Mouse (Mus musculus) limb, embryonic 10.5 days (tissue): ENCODE results near the gene Ngly1. TPM values are rescaled to one million over a fixed set of nuclear protein-coding genes. Genes with fewer than 3 reads are reported as not detected.

ENCODE experiments used
- DNase-seq: peaks from one replicate; pipeline ENCODE4 v3.0.0-alpha.2; 2017; ENCODE audit warnings: low spot score
- H3K27ac ChIP-seq: fragments of 300-500 bp; sonication (generic); 2 replicates; pipeline ENCODE4 v1.5.1; 2016; ENCODE audit warnings: mild to moderate bottlenecking
- H3K27me3 ChIP-seq: fragments of 300-500 bp; sonication (generic); 2 replicates; pipeline ENCODE4 v1.6.1; 2016; ENCODE audit warnings: low read depth, mild to moderate bottlenecking; ENCODE audit not compliant: poor library complexity, severe bottlenecking
- H3K36me3 ChIP-seq: fragments of 300-500 bp; sonication (generic); 2 replicates; pipeline ENCODE4 v1.6.1; 2016; ENCODE audit warnings: mild to moderate bottlenecking, moderate library complexity
- H3K4me1 ChIP-seq: fragments of 300-500 bp; sonication (generic); 2 replicates; pipeline ENCODE4 v1.6.1; 2016
- H3K4me3 ChIP-seq: fragments of 300-500 bp; sonication (generic); 2 replicates; pipeline ENCODE4 v1.5.1; 2016; ENCODE audit warnings: mild to moderate bottlenecking, moderate library complexity
- H3K9me3 ChIP-seq: fragments of 300-500 bp; sonication (generic); replicated peaks from 2 replicates; pipeline ENCODE4 v1.6.1; 2016; ENCODE audit warnings: mild to moderate bottlenecking
- WGBS: fragments of 180-500 bp; shearing (Covaris S2); methylation state at CpG from one replicate; pipeline ENCODE4 v1.1.7; 2016; 5-methylcytosine and 5-hydroxymethylcytosine counted together
- polyA plus RNA-seq: library from polyadenylated mRNA; unstranded; fragments of >200 nt; fragmentation: Nextera tagmentation; extraction: Ambion mirVana; gene quantifications from 2 replicates; pipeline ENCODE4 v1.2.1, GENCODE M21; 2016

Gene Ngly1
- polyA plus RNA-seq, 1 experiment from 2014 or later, result 19.8 TPM

- 26% methylated on average over 10 of the region's 10 CpGs for WGBS
- DNase-seq, result no peak
- no peaks in the 10 kb centered on the region for H3K9me3 ChIP-seq
- peak overlapping the region; percentile 88 for H3K27ac ChIP-seq
- H3K4me1 ChIP-seq, result peaks cover 13% of the 10 kb centered on the region; the same call in 1 of the 2 replicates
- H3K27me3 ChIP-seq, result no peaks in the 10 kb centered on the region
- H3K36me3 ChIP-seq, result no peaks in the 10 kb centered on the region
- H3K4me3 ChIP-seq, result peak overlapping the region; percentile 65
Observed at GRCm38 (mm10) chr14:16243603-16244209, 5.4 kb upstream of the Ngly1 start.

- DNase-seq, result no peak
- Histone ChIP-seq H3K27me3 (no peaks in the 10 kb centered on the region), H3K4me3 (no peak overlapping the region), H3K27ac (no peak overlapping the region), H3K9me3 (no peaks in the 10 kb centered on the region), H3K36me3 (no peaks in the 10 kb centered on the region), H3K4me1 (peaks cover 13% of the 10 kb centered on the region; the same call in 1 of the 2 replicates)
- WGBS, result 78% methylated on average over 2 of the region's 2 CpGs
Observed at GRCm38 (mm10) chr14:16244370-16244769, 4.7 kb upstream of the Ngly1 start.

GRCm38 (mm10) chr14:16245127-16245526 lies 4.0 kb upstream of the Ngly1 start:
- no peaks in the 10 kb centered on the region for H3K9me3 ChIP-seq
- H3K4me3 ChIP-seq, result no peak overlapping the region
- 76% methylated on average over 1 of the region's 1 CpGs for WGBS
- no peaks in the 10 kb centered on the region for H3K36me3 ChIP-seq
- no peak for DNase-seq
- peaks cover 20% of the 10 kb centered on the region for H3K4me1 ChIP-seq
- no peaks in the 10 kb centered on the region for H3K27me3 ChIP-seq
- no peak overlapping the region for H3K27ac ChIP-seq

- H3K9me3 ChIP-seq, result no peaks in the 10 kb centered on the region
- no peak overlapping the region for H3K4me3 ChIP-seq
- no peaks in the 10 kb centered on the region for H3K36me3 ChIP-seq
- peaks cover 20% of the 10 kb centered on the region for H3K4me1 ChIP-seq
- H3K27me3 ChIP-seq, result no peaks in the 10 kb centered on the region
- H3K27ac ChIP-seq, result no peak overlapping the region
- WGBS, result 85% methylated on average over 2 of the region's 2 CpGs
- DNase-seq, result no peak
Observed at GRCm38 (mm10) chr14:16246340-16246912, 2.7 kb upstream of the Ngly1 start.

GRCm38 (mm10) chr14:16248135-16248534 lies 945 bp upstream of the Ngly1 start:
- H3K4me1 ChIP-seq, result peaks cover 13% of the 10 kb centered on the region
- no peak for DNase-seq
- H3K36me3 ChIP-seq, result no peaks in the 10 kb centered on the region
- no peaks in the 10 kb centered on the region for H3K9me3 ChIP-seq
- H3K27ac ChIP-seq, result no peak overlapping the region
- WGBS, result 84% methylated on average over 3 of the region's 3 CpGs
- H3K27me3 ChIP-seq, result no peaks in the 10 kb centered on the region
- H3K4me3 ChIP-seq, result no peak overlapping the region; the same call in 1 of the 2 replicates

- Histone ChIP-seq H3K4me3 (peak overlapping the region; percentile 79), H3K27ac (peak overlapping the region; percentile 98)
- 18% methylated on average over 9 of the region's 9 CpGs for WGBS
Observed at GRCm38 (mm10) chr14:16248603-16249157, 400 bp upstream of the Ngly1 start.

GRCm38 (mm10) chr14:16250099-16250498 lies 1.0 kb downstream of the Ngly1 start:
- Histone ChIP-seq H3K36me3 (no peaks in the 10 kb centered on the region), H3K9me3 (no peaks in the 10 kb centered on the region), H3K4me3 (peak overlapping the region; percentile 79), H3K4me1 (peaks cover 7% of the 10 kb centered on the region), H3K27me3 (no peaks in the 10 kb centered on the region), H3K27ac (no peak overlapping the region)
- DNase-seq, result no peak
- 82% methylated on average over 3 of the region's 3 CpGs for WGBS

More at GRCm38 (mm10) chr14:16248603-16249157, 400 bp upstream of the Ngly1 start:
- Histone ChIP-seq H3K27me3 (no peaks in the 10 kb centered on the region), H3K4me1 (peaks cover 9% of the 10 kb centered on the region), H3K36me3 (no peaks in the 10 kb centered on the region), H3K9me3 (no peaks in the 10 kb centered on the region)
- no peak for DNase-seq

GRCm38 (mm10) chr14:16255745-16256144 lies 6.7 kb downstream of the Ngly1 start:
- no peaks in the 10 kb centered on the region for H3K27me3 ChIP-seq
- no peak for DNase-seq
- peaks cover 10% of the 10 kb centered on the region; the same call in 1 of the 2 replicates for H3K36me3 ChIP-seq
- WGBS, result 98% methylated on average over 3 of the region's 3 CpGs
- no peak overlapping the region for H3K27ac ChIP-seq
- no peaks in the 10 kb centered on the region for H3K9me3 ChIP-seq
- no peaks in the 10 kb centered on the region for H3K4me1 ChIP-seq
- no peak overlapping the region for H3K4me3 ChIP-seq

GRCm38 (mm10) chr14:16256209-16256608 lies 7.1 kb downstream of the Ngly1 start:
- Histone ChIP-seq H3K4me3 (no peak overlapping the region), H3K27ac (no peak overlapping the region), H3K4me1 (no peaks in the 10 kb centered on the region), H3K9me3 (no peaks in the 10 kb centered on the region), H3K36me3 (peaks cover 10% of the 10 kb centered on the region; the same call in 1 of the 2 replicates), H3K27me3 (no peaks in the 10 kb centered on the region)
- WGBS, result 86% methylated on average over 2 of the region's 2 CpGs
- DNase-seq, result no peak

GRCm38 (mm10) chr14:16260541-16260940 lies 11.5 kb downstream of the Ngly1 start:
- 84% methylated on average over 6 of the region's 6 CpGs for WGBS
- Histone ChIP-seq H3K27me3 (no peaks in the 10 kb centered on the region), H3K27ac (no peak overlapping the region), H3K9me3 (no peaks in the 10 kb centered on the region), H3K36me3 (peaks cover 6% of the 10 kb centered on the region; the same call in 1 of the 2 replicates), H3K4me3 (no peak overlapping the region), H3K4me1 (no peaks in the 10 kb centered on the region)
- DNase-seq, result no peak

- DNase-seq, result no peak
- Histone ChIP-seq H3K27me3 (no peaks in the 10 kb centered on the region), H3K4me3 (no peak overlapping the region), H3K9me3 (no peaks in the 10 kb centered on the region), H3K36me3 (peaks cover 4% of the 10 kb centered on the region; the same call in 1 of the 2 replicates), H3K27ac (no peak overlapping the region), H3K4me1 (no peaks in the 10 kb centered on the region)
- 89% methylated on average over 3 of the region's 3 CpGs for WGBS
Observed at GRCm38 (mm10) chr14:16261869-16262268, 12.8 kb downstream of the Ngly1 start.

GRCm38 (mm10) chr14:16267028-16267427 lies 17.9 kb downstream of the Ngly1 start:
- Histone ChIP-seq H3K27ac (no peak overlapping the region), H3K9me3 (no peaks in the 10 kb centered on the region), H3K36me3 (no peaks in the 10 kb centered on the region), H3K27me3 (no peaks in the 10 kb centered on the region), H3K4me3 (no peak overlapping the region), H3K4me1 (no peaks in the 10 kb centered on the region)
- WGBS, result 89% methylated on average over 5 of the region's 5 CpGs
- DNase-seq, result no peak

GRCm38 (mm10) chr14:16269776-16270175 lies 20.7 kb downstream of the Ngly1 start:
- Histone ChIP-seq H3K4me3 (no peak overlapping the region), H3K9me3 (no peaks in the 10 kb centered on the region), H3K4me1 (no peaks in the 10 kb centered on the region), H3K27ac (no peak overlapping the region), H3K27me3 (no peaks in the 10 kb centered on the region), H3K36me3 (no peaks in the 10 kb centered on the region)
- DNase-seq, result no peak
- WGBS, result 95% methylated on average over 2 of the region's 2 CpGs
